Mouse (Mus musculus): Measurements from ENCODE around the gene Fbxl19.

Gene Fbxl19

GRCm38 (mm10) chr7:127744366-127745045, at the start of gene Fbxl19:
TSS of gene Fbxl19 (plus strand) at chr7:127744543.
- peak; percentile 89 to 92 for DNase-seq

- no peak for DNase-seq
Measured at GRCm38 (mm10) chr7:127698986-127699385, 45.4 kb upstream of the Fbxl19 start.

GRCm38 (mm10) chr7:127700712-127701331, 43.5 kb upstream of the Fbxl19 start:
- DNase-seq: no peak

- DNase-seq: no peak
Measured at GRCm38 (mm10) chr7:127703561-127704178, 40.7 kb upstream of the Fbxl19 start.

DNA sequence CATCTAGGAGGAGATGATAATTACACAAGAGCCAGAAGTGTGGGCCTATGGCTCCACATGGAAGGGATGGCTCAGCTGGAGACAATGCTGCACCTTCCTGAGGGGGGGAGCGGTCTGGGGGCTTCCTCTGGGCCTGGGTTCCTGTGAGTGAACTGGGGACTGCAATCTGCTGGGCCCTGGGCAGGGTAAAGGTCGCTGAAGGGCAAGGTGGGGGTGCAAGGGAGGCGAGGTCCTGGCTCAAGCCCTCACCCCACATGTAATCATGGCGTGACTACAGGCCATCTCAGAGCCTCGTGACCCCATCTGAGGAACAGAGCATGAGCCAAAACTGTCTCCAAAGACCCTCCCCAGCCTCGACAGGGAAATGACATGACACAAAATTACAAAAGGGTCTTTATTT, 39.7 kb upstream of the Fbxl19 start:
- no peak for DNase-seq

DNA sequence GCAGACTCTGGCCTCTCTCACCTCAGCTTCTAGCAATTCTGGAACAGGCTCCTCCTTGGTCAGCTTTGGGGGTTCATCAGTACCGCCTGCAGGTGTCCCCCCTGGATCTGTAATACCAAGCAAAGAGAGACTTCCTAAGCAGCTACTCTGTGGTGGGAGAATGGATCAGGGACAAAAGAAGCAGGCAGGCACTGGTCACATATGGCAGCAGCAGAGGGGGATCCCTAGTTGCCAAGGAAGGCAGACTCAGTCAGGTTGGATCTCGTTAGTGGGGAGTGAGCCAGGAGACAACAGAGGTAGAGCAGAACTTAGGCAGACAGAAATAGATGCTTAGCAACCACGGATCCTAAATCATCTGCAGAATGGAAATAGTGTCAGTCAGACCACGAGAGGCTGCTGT, 38.6 kb upstream of the Fbxl19 start:
- DNase-seq: no peak

DNA sequence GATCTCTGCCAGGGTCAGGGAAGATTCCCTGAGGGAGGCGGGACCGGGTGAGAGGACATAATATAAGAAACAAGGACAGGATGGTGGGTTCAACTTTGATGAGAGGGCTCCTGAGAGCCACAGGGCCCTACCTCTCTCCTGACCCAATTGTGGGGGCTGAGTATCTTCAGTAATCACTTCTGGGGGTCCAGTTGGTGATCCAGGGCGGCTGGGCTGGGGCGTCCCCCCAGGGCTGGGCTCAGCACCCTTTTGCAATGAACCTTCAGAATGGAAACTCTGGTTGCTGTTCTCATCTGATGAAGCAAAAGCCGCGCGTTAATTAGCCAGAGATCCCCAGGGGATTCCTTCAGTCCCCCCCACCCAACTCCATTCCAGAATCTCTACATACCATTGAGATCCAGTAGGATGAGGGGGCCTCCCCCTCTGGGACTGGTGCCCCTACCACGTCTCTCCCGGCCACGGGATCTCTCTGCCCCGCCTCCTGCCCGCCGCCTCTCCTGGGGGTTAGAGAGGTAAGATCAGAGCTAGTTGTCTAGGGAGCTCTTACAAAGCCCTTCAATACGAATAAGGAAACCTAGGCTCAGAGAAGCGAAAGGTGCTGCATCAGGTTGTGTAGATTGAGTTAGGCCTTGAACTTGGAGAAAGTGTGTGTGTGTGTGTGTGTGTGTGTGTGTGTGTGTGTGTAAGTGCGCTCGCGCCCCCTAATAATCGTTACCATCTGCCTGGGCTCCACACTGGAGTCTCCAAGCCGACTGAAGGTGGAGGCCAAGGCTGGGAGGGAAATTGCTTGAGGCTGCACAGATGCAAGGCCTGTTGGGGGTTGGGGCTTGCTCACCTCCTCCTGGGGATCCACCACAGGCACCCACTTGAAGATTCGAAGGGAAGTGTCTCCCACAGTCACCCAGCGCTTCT, 37.0 kb upstream of the Fbxl19 start:
- DNase-seq: peak; percentile 41 to 55

DNA sequence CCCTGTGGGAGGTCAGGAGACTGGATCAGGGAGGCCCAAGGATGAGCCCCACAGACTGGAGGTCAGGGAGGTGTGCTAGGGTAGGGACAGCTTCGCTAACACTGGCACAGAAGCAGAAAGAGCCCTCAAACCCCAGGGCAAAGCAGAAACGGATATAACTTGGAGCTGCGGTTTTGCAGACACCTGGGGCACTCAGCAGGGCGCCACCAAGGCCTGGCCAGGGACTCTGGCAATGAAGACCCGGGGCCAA, 36.5 kb upstream of the Fbxl19 start:
- no peak for DNase-seq

DNA sequence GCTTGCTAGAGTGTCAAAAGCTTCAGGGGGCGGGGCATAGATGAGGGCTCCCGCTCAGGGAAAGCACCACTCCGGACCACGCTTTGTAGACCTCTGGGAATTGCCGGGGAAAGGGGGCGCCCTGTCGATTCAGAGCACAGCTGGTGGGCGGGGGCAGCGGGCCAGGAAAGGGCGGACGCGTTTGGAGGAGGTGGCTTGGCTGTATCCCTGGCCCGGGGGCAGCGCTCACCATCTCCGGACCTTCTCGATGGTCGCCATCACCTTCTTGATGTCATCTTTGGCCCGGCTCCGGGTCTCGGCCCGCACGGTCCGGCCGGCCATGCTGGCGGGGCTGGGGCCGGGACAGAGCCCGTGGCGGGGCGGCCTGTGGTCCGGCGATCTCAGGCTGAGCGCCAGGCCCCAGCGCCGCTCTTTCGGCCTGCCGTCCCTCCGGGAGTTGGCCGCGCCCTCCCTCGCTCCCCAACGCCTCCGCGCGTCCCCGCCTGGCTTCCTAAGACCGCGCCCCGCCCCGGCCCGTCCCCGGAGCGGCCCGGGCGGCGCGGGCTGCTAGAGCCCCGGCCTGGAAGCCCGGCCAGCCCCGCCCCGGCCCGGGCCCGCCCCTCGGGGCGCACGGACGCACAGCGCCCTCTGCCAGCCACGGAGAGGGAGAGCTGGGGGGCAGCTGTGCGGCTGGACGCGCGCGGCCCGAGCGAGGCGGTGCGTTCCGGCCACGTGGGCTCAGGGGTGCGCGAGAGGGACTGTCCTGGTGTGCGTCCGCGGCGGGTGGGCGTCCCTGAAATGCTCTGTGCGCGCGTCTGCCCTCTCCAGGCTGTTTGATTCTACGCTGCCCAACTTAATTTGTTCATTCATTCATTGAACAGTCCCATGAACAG, 35.9 kb upstream of the Fbxl19 start, which contains the start of gene Bcl7c:
Gene Bcl7c (minus strand): TSS at position 727 of the 872 bp plus-strand sequence.
- peak; percentile 97 to 99 for DNase-seq

- DNase-seq: no peak
Measured at GRCm38 (mm10) chr7:127709261-127709979, 34.9 kb upstream of the Fbxl19 start.

DNA sequence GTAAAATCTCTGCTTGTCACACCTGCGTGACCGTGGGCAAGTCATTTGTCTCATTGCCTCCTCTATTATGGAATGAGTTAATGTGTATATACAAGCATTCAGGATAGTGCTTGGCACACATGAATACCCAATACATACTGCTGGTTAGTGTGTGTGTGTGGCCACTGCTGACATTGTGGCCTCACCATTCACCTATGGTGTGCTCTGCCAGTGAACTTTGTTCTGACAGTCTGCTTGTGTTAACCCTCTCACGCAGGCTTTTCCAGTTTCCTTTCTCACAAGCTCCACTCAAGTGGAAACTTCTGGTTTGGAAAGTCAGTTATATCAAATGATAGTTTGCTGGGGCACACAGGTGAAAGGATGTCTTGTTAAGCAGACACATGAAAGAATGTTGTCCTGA, 33.3 kb upstream of the Fbxl19 start:
- DNase-seq: no peak

DNA sequence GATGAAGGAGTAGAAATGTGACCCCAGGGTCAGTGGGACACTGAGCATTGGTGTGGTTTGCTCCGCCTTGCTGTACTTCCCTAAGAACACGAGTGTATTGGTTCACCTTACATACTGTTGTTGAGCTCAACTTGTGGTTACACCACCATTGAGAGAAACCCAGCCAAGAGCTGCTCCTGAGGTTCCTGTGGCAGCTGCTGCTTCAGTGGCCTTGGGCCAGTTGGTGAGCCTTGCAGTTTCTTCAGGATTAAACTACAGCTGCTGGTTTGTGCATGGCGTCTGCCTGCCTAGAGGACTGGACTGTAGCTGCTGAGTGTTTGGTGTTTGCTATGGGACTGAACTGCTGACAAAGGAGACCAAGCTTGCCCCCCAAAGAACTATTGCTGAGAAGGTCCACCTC, 32.9 kb upstream of the Fbxl19 start:
- DNase-seq: peak in 1 of 2 experiments; percentile 16

DNA sequence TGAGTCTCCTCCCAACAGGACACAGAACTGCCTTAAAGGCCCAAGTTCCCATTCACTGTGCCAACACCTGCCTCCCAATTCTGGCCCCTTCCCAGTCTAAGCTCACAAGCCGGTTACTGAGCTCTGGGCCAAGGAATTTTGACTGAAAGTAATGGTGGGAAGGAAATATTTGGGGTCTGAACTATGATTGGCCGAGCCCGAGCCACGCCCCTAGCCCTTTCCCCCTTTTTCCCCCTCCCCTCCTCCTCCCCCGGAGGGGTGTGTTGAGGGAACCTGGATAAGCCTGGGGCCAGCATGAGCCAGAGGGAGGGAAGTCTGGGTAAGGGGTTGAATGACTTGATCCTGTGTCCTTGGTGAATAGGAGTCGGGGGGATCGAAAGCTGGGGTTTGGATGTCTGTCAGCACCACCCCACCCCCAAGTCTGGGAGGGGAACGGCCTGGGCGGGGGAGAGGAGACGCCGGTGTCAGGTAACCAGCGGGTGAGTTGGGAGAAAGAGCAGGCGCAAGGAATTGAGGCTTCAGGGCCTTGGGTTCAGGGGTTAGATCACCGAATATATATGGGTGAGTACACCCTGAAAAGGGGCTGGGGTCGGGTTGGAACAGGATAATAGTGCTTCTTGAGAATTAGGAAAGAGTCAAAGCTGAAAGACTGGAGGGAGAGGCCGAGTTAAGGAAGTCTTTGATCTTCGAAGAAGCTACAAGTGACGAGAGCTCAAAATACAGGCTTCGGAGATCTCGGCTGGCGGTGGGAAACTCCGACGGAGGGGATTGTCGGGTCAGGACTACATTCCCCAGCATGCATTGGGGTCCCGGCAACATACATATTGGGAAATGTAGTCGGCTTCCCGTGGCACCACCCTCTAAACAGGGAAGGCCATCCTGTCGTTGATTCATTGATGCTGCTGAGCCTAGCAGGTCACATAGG, 31.6 kb upstream of the Fbxl19 start, which contains the start of gene Ctf1:
Gene Ctf1 (plus strand): TSS at position 276 of the 925 bp plus-strand sequence.
- peak; percentile 88 to 91 for DNase-seq

DNA sequence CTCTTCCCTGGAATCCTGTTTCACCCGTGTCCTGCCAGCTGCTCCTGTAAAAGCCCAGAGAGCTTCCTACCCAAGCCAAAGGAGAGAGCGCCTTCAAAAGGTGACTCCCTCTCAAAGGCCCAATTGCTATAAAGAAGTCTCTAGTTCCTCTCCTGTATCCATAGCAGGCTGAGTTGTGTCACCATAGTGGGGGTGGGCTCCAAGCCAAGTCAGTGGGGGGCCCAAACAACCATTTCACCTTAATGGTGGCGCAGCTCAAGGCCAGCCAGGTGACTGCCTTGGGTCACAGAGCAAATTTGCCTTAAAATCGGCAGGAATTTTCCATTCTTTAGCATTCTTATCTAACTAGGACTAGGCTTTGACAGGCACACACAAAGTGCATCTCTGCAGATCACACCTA, 29.5 kb upstream of the Fbxl19 start:
- DNase-seq: no peak

GRCm38 (mm10) chr7:127716992-127717391, 27.4 kb upstream of the Fbxl19 start:
- DNase-seq: peak; percentile 85 to 89

DNA sequence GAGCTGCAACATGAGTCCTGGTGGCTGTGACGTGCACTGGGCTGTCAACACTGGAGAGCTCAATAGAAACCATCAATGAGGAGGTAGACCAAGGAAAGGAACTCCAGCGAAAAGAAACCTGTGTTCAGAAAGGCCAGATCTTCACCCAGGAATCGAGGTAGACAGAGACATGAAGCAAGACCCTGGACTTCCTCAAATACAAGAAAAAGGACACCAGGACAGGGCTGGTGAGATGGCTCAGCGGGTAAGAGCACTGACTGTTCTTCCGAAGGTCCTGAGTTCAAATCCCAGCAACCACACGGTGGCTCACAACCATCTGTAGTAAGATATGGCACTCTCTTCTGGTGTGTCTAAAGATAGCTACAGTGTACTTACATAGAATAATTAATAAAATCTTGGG, 26.0 kb upstream of the Fbxl19 start:
- no peak for DNase-seq

DNA sequence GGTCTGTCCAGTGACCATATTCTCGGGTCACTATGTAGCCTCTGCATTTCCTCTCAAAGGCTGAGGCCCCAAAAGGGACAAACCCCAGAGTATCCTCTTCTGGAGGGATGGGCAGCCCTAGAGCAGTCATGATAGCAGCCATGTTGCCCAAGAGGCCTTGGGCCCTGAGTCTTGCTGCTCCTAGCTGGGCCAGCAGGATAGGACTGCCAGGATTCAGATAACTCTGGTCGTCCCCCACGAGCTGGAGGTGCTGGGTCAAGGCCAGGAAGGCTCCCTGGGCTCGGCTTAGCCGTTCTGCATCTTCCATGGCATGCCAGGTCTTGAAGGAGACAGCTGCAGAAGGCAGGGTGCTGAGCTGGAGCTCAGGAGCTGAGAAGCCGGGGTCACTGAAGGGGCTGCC, 25.1 kb upstream of the Fbxl19 start:
- no peak for DNase-seq

DNA sequence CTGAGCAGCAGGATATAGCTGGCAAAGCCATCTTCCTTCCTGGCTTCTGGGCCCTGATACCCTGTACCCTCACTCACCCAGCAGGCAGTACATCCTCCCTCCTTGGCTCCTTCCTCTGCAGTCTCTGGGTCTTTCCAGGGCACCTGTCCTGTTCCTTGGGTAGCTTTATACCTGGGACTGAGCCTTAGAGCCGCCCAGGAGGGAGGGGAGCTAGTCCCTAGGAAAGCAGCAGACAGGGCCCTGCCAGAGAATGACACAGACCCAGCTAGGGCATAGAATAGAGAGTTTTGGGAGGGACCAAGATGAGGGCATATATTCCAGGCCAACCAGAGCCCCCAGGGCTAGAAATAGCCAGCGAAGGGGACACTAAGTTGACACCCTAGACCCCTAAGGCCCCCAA, 18.9 kb upstream of the Fbxl19 start:
- no peak for DNase-seq

GRCm38 (mm10) chr7:127725924-127726323, 18.4 kb upstream of the Fbxl19 start:
- no peak for DNase-seq

GRCm38 (mm10) chr7:127727898-127728297, 16.4 kb upstream of the Fbxl19 start:
- no peak for DNase-seq

Data from kidney, postnatal 4 days (tissue).